Mouse (Mus musculus) heart, adult 2 months (tissue): ENCODE results near the gene Tnnc1. TPM values are rescaled to one million over a fixed set of nuclear protein-coding genes. Genes with fewer than 3 reads are reported as not detected.
A peak's percentile ranks its signal among the peaks of the same experiment; 100 is the strongest.

ENCODE experiments used
- DNase-seq, 2 experiments: peaks; one replicate each; pipeline ENCODE4 v3.0.0; 2021
- H3K27ac ChIP-seq: fragments of 200-600 bp; 2 replicates; pipeline ENCODE4 v1.8.1; 2022
- H3K27me3 ChIP-seq: fragments of 200-500 bp; 2 replicates; pipeline ENCODE4 v1.6.1; 2012; ENCODE audit warnings: mild to moderate bottlenecking, low read length, inconsistent platforms, mixed read lengths; ENCODE audit not compliant: control insufficient read depth, insufficient read depth
- H3K36me3 ChIP-seq: fragments of 200-500 bp; 2 replicates; pipeline ENCODE4 v1.6.1; 2012; ENCODE audit warnings: low read length, inconsistent platforms; ENCODE audit not compliant: control insufficient read depth, insufficient read depth
- H3K4me1 ChIP-seq: fragments of 200-500 bp; 2 replicates; pipeline ENCODE4 v1.6.1; 2011; ENCODE audit warnings: low read length; ENCODE audit not compliant: control insufficient read depth, insufficient read depth
- H3K4me3 ChIP-seq: fragments of 200-600 bp; 2 replicates; pipeline ENCODE4 v1.8.1; 2022
- H3K79me2 ChIP-seq: fragments of 200-500 bp; replicated peaks from 2 replicates; pipeline ENCODE4 v1.6.1; 2012; ENCODE audit warnings: mild to moderate bottlenecking, inconsistent platforms, low read length, moderate library complexity, mixed read lengths; ENCODE audit not compliant: control insufficient read depth, insufficient read depth
- H3K9ac ChIP-seq: fragments of 200-500 bp; 2 replicates; pipeline ENCODE4 v1.6.1; 2012; ENCODE audit warnings: low read depth, mild to moderate bottlenecking, control low read depth, inconsistent platforms, low read length, mixed read lengths
- CTCF ChIP-seq: fragments of 200-600 bp; IDR thresholded peaks from 2 replicates; pipeline ENCODE4 v1.8.1; 2022; ENCODE audit warnings: antibody characterized with exemption, mild to moderate bottlenecking, moderate library complexity
- EP300 ChIP-seq: fragments of 200-500 bp; IDR thresholded peaks from 2 replicates; pipeline ENCODE4 v1.6.1; 2011; ENCODE audit warnings: low read depth, low read length, control low read depth; ENCODE audit not compliant: insufficient read depth
- POLR2A ChIP-seq: fragments of 200-500 bp; IDR thresholded peaks from 2 replicates; pipeline ENCODE4 v1.6.1; 2011; ENCODE audit warnings: mild to moderate bottlenecking, low read depth, low read length, control low read depth; ENCODE audit not compliant: insufficient read depth
- WGBS: fragments of 180-500 bp; shearing (Covaris S2); methylation state at CpG from one replicate; pipeline ENCODE4 v1.1.7; 2018; 5-methylcytosine and 5-hydroxymethylcytosine counted together
- intact Hi-C: fragments of 180-260 bp; cut with DNase I; formaldehyde crosslinking; loops from one replicate; pipeline ENCODE4 v1.15.1; 2025
- polyA plus RNA-seq: library from polyadenylated mRNA; depleted of rRNA; stranded (reverse); fragments of >200 nt; gene quantifications from 2 replicates; pipeline ENCODE4 v1.2.3, GENCODE M21; 2012
- total RNA-seq, 2 experiments: library from RNA; stranded (reverse); gene quantifications; 2 replicates each; pipeline ENCODE4 v1.2.3; 2021

Tnnc1 gene
- total and polyA plus RNA-seq, 3 experiments, result 4,851 to 5,508 (median 5,084) TPM

DNA sequence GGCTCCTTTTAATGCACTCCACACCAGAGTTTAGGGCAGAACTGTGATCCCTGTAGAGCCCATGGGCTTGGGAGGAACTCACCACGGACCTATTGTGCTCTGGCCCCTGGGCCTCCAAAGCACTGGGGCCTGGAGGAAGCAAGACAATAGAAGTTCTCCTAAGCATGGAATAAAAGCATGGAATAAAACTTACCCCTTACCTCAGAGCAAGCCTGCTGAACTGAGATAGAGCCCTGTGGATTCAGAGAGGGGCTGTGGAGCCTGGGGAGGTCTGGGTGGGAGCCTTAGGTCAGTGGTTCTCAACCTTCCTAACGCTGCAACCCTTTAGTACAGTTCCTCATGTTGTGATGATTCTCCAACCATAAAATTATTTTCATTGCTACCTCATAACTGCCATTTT is 8.7 kb downstream of the Tnnc1 start, which contains the start of gene Nisch:
Gene Nisch, minus strand, starts transcription at position 101 of the 400 bp plus-strand sequence.
- Histone ChIP-seq H3K4me1 (peaks cover 7% of the 10 kb centered on the region), H3K9ac (peak within 1 kb of the TSS; percentile 46), H3K27me3 (no peaks in the 10 kb centered on the region), H3K79me2 (no peaks in the 10 kb centered on the region), H3K36me3 (no peaks in the 10 kb centered on the region), H3K27ac (peak within 1 kb of the TSS; percentile 67), H3K4me3 (peak within 1 kb of the TSS; percentile 20)
- no peak for DNase-seq
- WGBS, result 72% methylated on average over 2 of the region's 2 CpGs
- TF ChIP-seq CTCF, result no peak
- no peak for TF ChIP-seq EP300
- TF ChIP-seq POLR2A, result no peak
- intact Hi-C loops, result loop anchor here (1.0 to 2.0 kb wide), 2 partner anchors 16 to 34 kb away; partner anchors contain the start of genes Bap1 and Phf7

DNA sequence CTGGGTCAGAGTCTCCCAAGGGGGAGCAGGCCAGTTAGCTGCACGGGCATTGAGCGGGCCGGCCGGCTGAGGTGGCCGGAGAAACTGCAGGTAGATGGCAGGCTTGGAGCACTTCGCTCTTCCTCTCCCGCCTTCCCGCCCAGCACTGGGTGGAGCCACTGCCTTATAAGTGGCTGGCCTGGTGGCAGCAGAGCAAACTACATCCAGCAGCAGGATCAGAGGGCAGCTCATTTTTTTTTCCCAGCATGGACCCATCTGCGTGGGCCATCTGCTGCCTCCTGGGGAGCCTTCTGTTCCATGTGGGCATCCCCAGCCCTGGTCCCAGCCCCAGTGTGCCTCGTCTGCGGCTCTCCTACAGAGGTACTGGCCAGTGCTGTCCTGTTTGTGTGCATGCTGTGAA is 9.6 kb downstream of the Tnnc1 start, which contains the start of gene Sema3g:
Gene Sema3g, plus strand, starts transcription at position 195 of the 400 bp plus-strand sequence.
- WGBS, result 9% methylated on average over 11 of the region's 11 CpGs
- Histone ChIP-seq H3K27me3 (no peaks in the 10 kb centered on the region), H3K4me3 (peak within 1 kb of the TSS; percentile 20), H3K79me2 (no peaks in the 10 kb centered on the region), H3K4me1 (peaks cover 7% of the 10 kb centered on the region), H3K9ac (peak within 1 kb of the TSS; percentile 46), H3K36me3 (no peaks in the 10 kb centered on the region), H3K27ac (peak within 1 kb of the TSS; percentile 67)
- peak; percentile 53; the same call in 1 of the 2 replicates for TF ChIP-seq EP300
- TF ChIP-seq CTCF, result peak; percentile 85
- peak; percentile 73 for TF ChIP-seq POLR2A
- peak; percentile 63 to 73 for DNase-seq
- intact Hi-C loops, result loop anchor here (1.0 to 2.0 kb wide), 2 partner anchors 16 to 33 kb away; partner anchors contain the start of genes Bap1 and Phf7

DNA sequence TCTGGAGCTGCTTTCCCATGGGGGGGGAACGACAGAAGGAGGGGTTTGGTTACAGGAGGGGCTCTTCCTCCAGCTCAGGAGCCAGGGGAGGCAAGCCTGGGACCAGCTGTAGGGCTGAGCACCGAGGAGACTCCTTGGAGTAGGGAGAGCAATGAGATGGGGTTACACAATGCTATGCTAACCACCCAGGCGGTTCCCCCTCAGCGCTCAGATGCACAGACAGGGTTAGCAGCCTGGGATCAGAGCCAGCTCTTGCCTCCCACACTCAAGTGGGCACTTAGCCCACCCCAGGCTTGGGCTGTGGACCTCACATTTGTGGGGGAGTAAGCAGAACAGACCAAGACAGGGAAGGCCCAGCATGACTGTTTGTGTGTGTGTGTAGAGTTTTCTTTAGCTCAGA is 18.9 kb downstream of the Tnnc1 start:
- TF ChIP-seq POLR2A, result no peak
- no peak for TF ChIP-seq EP300
- TF ChIP-seq CTCF, result no peak
- 40% methylated on average over 4 of the region's 4 CpGs for WGBS
- H3K27ac ChIP-seq, result no peak overlapping the region
- H3K9ac ChIP-seq, result no peak overlapping the region
- no peaks in the 10 kb centered on the region for H3K27me3 ChIP-seq
- H3K4me1 ChIP-seq, result peaks cover 16% of the 10 kb centered on the region
- no peaks in the 10 kb centered on the region for H3K36me3 ChIP-seq
- H3K4me3 ChIP-seq, result no peak overlapping the region
- peak; percentile 47 to 56 for DNase-seq
- intact Hi-C loops, result no loop called here
- H3K79me2 ChIP-seq, result no peaks in the 10 kb centered on the region

DNA sequence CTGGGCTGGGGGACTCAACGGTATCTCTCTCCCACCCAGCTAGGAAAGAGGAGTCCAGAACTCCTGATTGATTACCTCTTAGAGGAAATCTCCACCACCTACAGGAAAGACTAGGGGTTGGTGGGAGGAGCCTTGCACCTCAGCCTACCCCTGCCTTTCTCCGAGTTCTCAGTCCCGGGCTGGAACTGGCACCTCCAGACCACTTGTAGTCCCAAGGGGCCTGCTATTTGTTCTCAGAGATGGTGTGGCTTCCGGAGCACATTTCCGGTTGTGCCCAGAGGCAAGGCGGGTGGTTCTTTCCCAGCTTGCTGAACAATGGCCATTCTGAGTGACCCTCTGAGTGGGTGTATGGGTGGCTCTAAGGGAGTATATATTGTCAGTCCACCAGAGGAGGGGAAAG is 20.1 kb downstream of the Tnnc1 start:
- peak; percentile 35 to 57 for DNase-seq
- Histone ChIP-seq H3K9ac (no peak overlapping the region), H3K79me2 (no peaks in the 10 kb centered on the region), H3K27me3 (no peaks in the 10 kb centered on the region), H3K4me3 (no peak overlapping the region), H3K4me1 (peaks cover 19% of the 10 kb centered on the region), H3K36me3 (no peaks in the 10 kb centered on the region), H3K27ac (peak overlapping the region; percentile 57)
- intact Hi-C loops, result no loop called here
- 37% methylated on average over 6 of the region's 6 CpGs for WGBS
- 0 out of 2 replicates have a peak, but pooled peaks have one; percentile 28 for TF ChIP-seq EP300
- TF ChIP-seq CTCF, result no peak

DNA sequence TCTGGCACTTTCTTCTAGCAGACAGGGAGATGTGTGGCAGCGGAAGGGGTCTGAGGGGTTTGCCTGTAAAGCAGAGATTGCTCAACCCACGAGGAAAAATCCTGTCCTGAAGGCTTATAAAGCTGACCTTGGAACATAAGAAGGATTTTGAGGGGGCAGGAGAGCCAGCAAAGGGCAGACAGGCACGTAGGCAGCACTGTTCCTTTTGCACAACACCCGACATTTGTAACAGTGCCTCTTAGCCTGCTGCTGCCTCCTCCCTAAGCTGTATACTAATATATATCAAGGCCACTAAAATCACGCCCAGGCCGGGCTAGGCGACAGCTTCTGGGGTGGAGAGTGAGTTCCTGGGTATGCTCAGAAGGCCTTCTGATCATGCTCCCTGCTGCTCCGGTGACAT is 22.3 kb downstream of the Tnnc1 start:
- H3K4me3 ChIP-seq, result no peak overlapping the region
- no peak for TF ChIP-seq CTCF
- TF ChIP-seq EP300, result no peak
- TF ChIP-seq POLR2A, result no peak
- WGBS, result 59% methylated on average over 8 of the region's 8 CpGs
- H3K4me1 ChIP-seq, result peaks cover 24% of the 10 kb centered on the region
- intact Hi-C loops, result loop anchor here (5.0 kb wide), 1 partner anchor 33 kb away; no protein-coding TSS in a partner anchor
- H3K27me3 ChIP-seq, result no peaks in the 10 kb centered on the region
- no peaks in the 10 kb centered on the region for H3K36me3 ChIP-seq
- peak overlapping the region; percentile 90 for H3K27ac ChIP-seq
- H3K9ac ChIP-seq, result no peak overlapping the region
- DNase-seq, result peak in 1 of 2 experiments; percentile 19
- H3K79me2 ChIP-seq, result no peaks in the 10 kb centered on the region

DNA sequence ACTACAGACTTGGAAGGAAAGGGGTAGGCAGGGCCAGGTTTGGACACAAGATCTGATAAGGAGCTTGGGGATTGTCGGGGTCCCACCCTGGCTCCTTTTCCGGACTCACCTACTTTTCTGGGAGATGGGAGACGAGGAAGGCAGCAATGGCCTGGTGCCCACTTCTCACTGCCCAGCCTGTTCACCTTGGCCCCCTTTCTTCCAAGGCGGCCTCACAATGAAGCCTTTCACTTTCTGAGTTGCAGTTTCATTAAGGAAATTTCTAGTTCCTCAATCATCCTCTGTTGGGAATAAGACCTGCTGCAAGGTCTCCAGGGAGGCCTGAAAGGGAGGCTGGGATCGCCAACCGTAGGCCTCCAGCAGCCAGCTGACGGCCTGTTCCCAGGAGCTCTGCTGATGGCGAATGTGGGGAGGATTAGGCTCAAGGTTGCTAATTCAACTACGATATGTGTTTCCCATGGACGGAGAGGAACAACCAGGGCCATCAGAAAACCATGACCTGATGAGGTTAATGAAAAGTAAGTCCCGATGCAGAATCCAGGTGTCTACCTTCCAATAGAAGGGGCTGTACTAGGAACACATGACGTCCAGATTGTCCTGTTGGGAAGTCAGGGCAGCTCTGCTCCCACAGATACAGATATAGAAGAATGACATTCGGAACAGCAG is 24.4 kb downstream of the Tnnc1 start:
- Histone ChIP-seq H3K9ac (no peak overlapping the region), H3K79me2 (no peaks in the 10 kb centered on the region), H3K36me3 (no peaks in the 10 kb centered on the region), H3K4me3 (no peak overlapping the region), H3K27ac (peak overlapping the region; percentile 90), H3K4me1 (peaks cover 21% of the 10 kb centered on the region), H3K27me3 (no peaks in the 10 kb centered on the region)
- intact Hi-C loops, result loop anchor here (1.0 to 5.0 kb wide), 2 partner anchors 15 to 35 kb away; partner anchors contain the start of gene Sema3g
- DNase-seq, result peak; percentile 57 to 58
- 49% methylated on average over 13 of the region's 13 CpGs for WGBS
- TF ChIP-seq CTCF, result no peak
- no peak for TF ChIP-seq POLR2A
- no peak; the same call in 1 of the 2 replicates for TF ChIP-seq EP300
